Mouse (Mus musculus): ENCODE measurements at regions not wholly inside any gene's neighbourhood (a gene's known extent, or its start where the extent isn't known, plus 50 kb on each side); places are given as distances from the start of the nearest gene placed in this dataset.

GRCm38 (mm10) chr6:52368734-52369412, 55.6 kb downstream of the Evx1 start:
- DNase-seq (ENCODE audit: extremely low read depth, low read depth, low spot score), result no peak

GRCm38 (mm10) chr6:52370806-52371360, 57.6 kb downstream of the Evx1 start:
- no peak for DNase-seq (ENCODE audit: extremely low read depth, low read depth, low spot score)

GRCm38 (mm10) chr6:52379146-52379545, 65.8 kb downstream of the Evx1 start:
- DNase-seq (ENCODE audit: extremely low read depth, low read depth, low spot score), result no peak

- DNase-seq (ENCODE audit: extremely low read depth, low read depth, low spot score), result no peak
Measured at GRCm38 (mm10) chr6:52379588-52379987, 66.3 kb downstream of the Evx1 start.

GRCm38 (mm10) chr6:52385044-52385443, 71.7 kb downstream of the Evx1 start:
- peak; percentile 43 for DNase-seq (ENCODE audit: extremely low read depth, low read depth, low spot score)

GRCm38 (mm10) chr6:52401404-52401803, 88.1 kb downstream of the Evx1 start:
- DNase-seq (ENCODE audit: extremely low read depth, low read depth, low spot score), result no peak

- no peak for DNase-seq (ENCODE audit: extremely low read depth, low read depth, low spot score)
Measured at GRCm38 (mm10) chr6:52409991-52410390, 96.7 kb downstream of the Evx1 start.

- DNase-seq (ENCODE audit: extremely low read depth, low read depth, low spot score), result no peak
Measured at GRCm38 (mm10) chr6:52410711-52411110, 97.4 kb downstream of the Evx1 start.

- no peak for DNase-seq (ENCODE audit: extremely low read depth, low read depth, low spot score)
Measured at GRCm38 (mm10) chr6:52411302-52411701, 98.0 kb downstream of the Evx1 start.

GRCm38 (mm10) chr6:52413639-52414038, 100.3 kb downstream of the Evx1 start:
- DNase-seq (ENCODE audit: extremely low read depth, low read depth, low spot score), result no peak

- no peak for DNase-seq (ENCODE audit: extremely low read depth, low read depth, low spot score)
Measured at GRCm38 (mm10) chr6:52415341-52415946, 102.1 kb downstream of the Evx1 start.

GRCm38 (mm10) chr6:52416491-52416890, 103.2 kb downstream of the Evx1 start:
- no peak for DNase-seq (ENCODE audit: extremely low read depth, low read depth, low spot score)

GRCm38 (mm10) chr6:52417439-52418124, 104.3 kb downstream of the Evx1 start:
- DNase-seq (ENCODE audit: extremely low read depth, low read depth, low spot score), result no peak

- DNase-seq (ENCODE audit: extremely low read depth, low read depth, low spot score), result peak; percentile 21
Measured at GRCm38 (mm10) chr6:52418451-52419170, 105.3 kb downstream of the Evx1 start.

- DNase-seq (ENCODE audit: extremely low read depth, low read depth, low spot score), result no peak
Measured at GRCm38 (mm10) chr6:52420276-52420970, 107.1 kb downstream of the Evx1 start.

- DNase-seq (ENCODE audit: extremely low read depth, low read depth, low spot score), result no peak
Measured at GRCm38 (mm10) chr6:52421771-52422170, 108.5 kb downstream of the Evx1 start.

GRCm38 (mm10) chr6:52422686-52423085, 109.4 kb downstream of the Evx1 start:
- no peak for DNase-seq (ENCODE audit: extremely low read depth, low read depth, low spot score)

GRCm38 (mm10) chr6:52423581-52424107, 110.3 kb downstream of the Evx1 start:
- DNase-seq (ENCODE audit: extremely low read depth, low read depth, low spot score), result no peak

- DNase-seq (ENCODE audit: extremely low read depth, low read depth, low spot score), result no peak
Measured at GRCm38 (mm10) chr6:52424440-52424839, 111.1 kb downstream of the Evx1 start.

GRCm38 (mm10) chr6:52425082-52425481, 111.8 kb downstream of the Evx1 start:
- no peak for DNase-seq (ENCODE audit: extremely low read depth, low read depth, low spot score)

All from fat pad, adult 2 months (tissue).